Mouse (Mus musculus) forebrain, embryonic 15.5 days (tissue): ENCODE results near the gene Arpp19. TPM values are rescaled to one million over a fixed set of nuclear protein-coding genes. Genes with fewer than 3 reads are reported as not detected.

Experiments used
- ATAC-seq: fragments of 200-750 bp; cut with Nextera tagmentation; replicated peaks from 2 replicates; pipeline ENCODE4 v1.8.0; 2017; ENCODE audit warnings: mild to moderate bottlenecking, moderate TSS enrichment, moderate library complexity
- H3K27ac ChIP-seq: fragments of 300-500 bp; sonication (generic); replicated peaks from 2 replicates; pipeline ENCODE4 v1.5.1; 2015; ENCODE audit warnings: mild to moderate bottlenecking, inconsistent platforms
- H3K27me3 ChIP-seq: fragments of 300-500 bp; sonication (generic); 2 replicates; pipeline ENCODE4 v1.6.1; 2015; ENCODE audit warnings: inconsistent platforms
- H3K36me3 ChIP-seq: fragments of 300-500 bp; sonication (generic); 2 replicates; pipeline ENCODE4 v1.6.1; 2015; ENCODE audit warnings: mild to moderate bottlenecking, inconsistent platforms
- H3K4me1 ChIP-seq: fragments of 300-500 bp; sonication (generic); 2 replicates; pipeline ENCODE4 v1.6.1; 2015; ENCODE audit warnings: inconsistent platforms
- H3K4me2 ChIP-seq: fragments of 300-500 bp; sonication (generic); replicated peaks from 2 replicates; pipeline ENCODE4 v1.6.1; 2015; ENCODE audit warnings: mild to moderate bottlenecking, inconsistent platforms
- H3K4me3 ChIP-seq: fragments of 300-500 bp; sonication (generic); 2 replicates; pipeline ENCODE4 v1.5.1; 2015; ENCODE audit warnings: mild to moderate bottlenecking, inconsistent platforms
- H3K9ac ChIP-seq: fragments of 300-500 bp; sonication (generic); replicated peaks from 2 replicates; pipeline ENCODE4 v1.6.1; 2015; ENCODE audit warnings: mild to moderate bottlenecking, inconsistent platforms
- H3K9me3 ChIP-seq: fragments of 300-500 bp; sonication (generic); 2 replicates; pipeline ENCODE4 v1.6.1; 2016; ENCODE audit warnings: inconsistent platforms
- WGBS: fragments of 180-500 bp; shearing (Covaris S2); methylation state at CpG from one replicate; pipeline ENCODE4 v1.1.7; 2015; ENCODE audit warnings: mixed read lengths; 5-methylcytosine and 5-hydroxymethylcytosine counted together
- polyA plus RNA-seq: library from polyadenylated mRNA; unstranded; fragments of >200 nt; fragmentation: Nextera tagmentation; extraction: Ambion mirVana; gene quantifications from 2 replicates; pipeline ENCODE4 v1.2.1, GENCODE M21; 2015

Gene Arpp19
- polyA plus RNA-seq, 1 experiment from 2014 or later = 230 TPM

- no peak overlapping the region for H3K4me2 ChIP-seq
- H3K9me3 ChIP-seq = no peaks in the 10 kb centered on the region
- no peak overlapping the region for H3K9ac ChIP-seq
- H3K4me1 ChIP-seq = peaks cover 21% of the 10 kb centered on the region
- no peaks in the 10 kb centered on the region for H3K27me3 ChIP-seq
- no peak overlapping the region for H3K27ac ChIP-seq
- H3K36me3 ChIP-seq = peaks cover 4% of the 10 kb centered on the region; the same call in 1 of the 2 replicates
- WGBS = 88% methylated on average over 2 of the region's 2 CpGs
- ATAC-seq = no peak
- H3K4me3 ChIP-seq = no peak overlapping the region
These were observed 4.6 kb downstream of the Arpp19 start for GRCm38 (mm10) chr9:75041840-75042525.

- ATAC-seq = no peak
- H3K9me3 ChIP-seq = no peaks in the 10 kb centered on the region
- H3K27me3 ChIP-seq = no peaks in the 10 kb centered on the region
- no peak overlapping the region for H3K9ac ChIP-seq
- H3K4me2 ChIP-seq = no peak overlapping the region
- H3K27ac ChIP-seq = no peak overlapping the region
- peaks cover 4% of the 10 kb centered on the region; the same call in 1 of the 2 replicates for H3K36me3 ChIP-seq
- WGBS = 96% methylated on average over 2 of the region's 2 CpGs
- no peak overlapping the region for H3K4me3 ChIP-seq
- peaks cover 18% of the 10 kb centered on the region for H3K4me1 ChIP-seq
These were observed 5.8 kb downstream of the Arpp19 start for GRCm38 (mm10) chr9:75043191-75043590.

DNA sequence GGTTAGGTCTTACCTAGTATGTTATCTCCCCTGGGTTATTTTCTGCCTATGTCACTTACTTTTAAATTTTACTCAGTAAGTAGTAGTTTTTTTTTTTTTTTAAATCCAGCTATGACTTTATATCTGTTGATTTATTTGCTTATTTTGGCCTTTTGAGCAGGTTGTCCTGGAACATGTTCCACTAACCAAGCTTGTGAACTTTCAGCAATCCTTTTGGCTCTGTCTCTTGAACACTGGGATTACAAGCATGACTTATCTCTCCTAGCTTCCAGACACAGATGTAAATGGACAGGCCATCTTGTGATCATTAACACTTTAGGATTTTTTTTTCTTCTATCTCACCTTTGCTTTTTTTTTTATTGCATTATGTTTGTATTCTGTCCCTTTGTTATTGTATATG lies 9.7 kb downstream of the Arpp19 start:
- Histone ChIP-seq H3K4me3 (no peak overlapping the region), H3K4me1 (no peaks in the 10 kb centered on the region), H3K4me2 (no peak overlapping the region), H3K9me3 (no peaks in the 10 kb centered on the region), H3K27ac (no peak overlapping the region), H3K9ac (no peak overlapping the region), H3K27me3 (no peaks in the 10 kb centered on the region), H3K36me3 (peaks cover 4% of the 10 kb centered on the region; the same call in 1 of the 2 replicates)
- no peak for ATAC-seq

DNA sequence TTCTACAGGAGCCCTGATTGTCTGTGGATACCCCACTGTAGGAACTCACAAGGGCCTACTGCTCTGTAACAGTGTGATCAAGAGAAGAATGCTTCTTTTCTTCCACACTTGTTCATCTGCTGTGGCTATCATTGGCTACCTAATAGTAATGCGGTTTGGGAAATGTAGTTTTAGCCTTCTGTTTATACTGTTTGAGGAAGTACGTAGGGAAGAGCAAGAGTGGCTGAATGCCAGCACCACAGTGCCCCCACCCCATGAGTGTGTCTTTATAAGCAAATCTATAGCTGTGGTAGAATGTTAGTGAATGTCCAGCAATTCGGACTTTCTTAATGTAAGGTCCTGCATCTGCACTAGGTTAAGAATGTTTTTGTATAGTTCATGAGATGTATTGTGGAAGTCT lies 11.7 kb downstream of the Arpp19 start:
- H3K27ac ChIP-seq = no peak overlapping the region
- no peak overlapping the region for H3K4me3 ChIP-seq
- H3K4me1 ChIP-seq = no peaks in the 10 kb centered on the region
- no peaks in the 10 kb centered on the region for H3K27me3 ChIP-seq
- no peaks in the 10 kb centered on the region for H3K9me3 ChIP-seq
- H3K36me3 ChIP-seq = no peaks in the 10 kb centered on the region
- 83% methylated on average over 3 of the region's 3 CpGs for WGBS
- no peak overlapping the region for H3K9ac ChIP-seq
- ATAC-seq = no peak
- no peak overlapping the region for H3K4me2 ChIP-seq

DNA sequence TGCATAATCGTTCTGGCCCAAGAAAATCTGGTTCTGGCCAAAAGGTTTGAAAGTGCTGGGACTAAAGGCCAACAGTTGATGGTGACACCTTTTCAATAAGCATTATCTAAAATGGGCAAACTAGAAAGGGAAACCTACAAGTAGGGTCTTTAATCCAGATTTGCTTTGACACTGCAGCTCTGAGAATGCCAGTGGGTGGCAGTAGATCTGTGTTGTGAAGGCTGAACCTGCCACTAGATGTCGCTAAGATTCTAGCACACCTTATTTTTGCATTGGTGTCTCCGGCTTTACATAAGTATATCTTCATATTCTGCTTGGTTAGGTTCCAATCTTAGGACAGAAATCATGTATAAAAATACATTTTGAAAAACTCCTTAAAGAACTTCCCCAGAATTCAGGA lies 12.6 kb downstream of the Arpp19 start:
- no peak overlapping the region for H3K4me3 ChIP-seq
- H3K4me2 ChIP-seq = no peak overlapping the region
- peaks cover 4% of the 10 kb centered on the region; the same call in 1 of the 2 replicates for H3K36me3 ChIP-seq
- H3K9ac ChIP-seq = no peak overlapping the region
- WGBS = 30% methylated on average over 3 of the region's 3 CpGs
- peak; percentile 58 for ATAC-seq
- no peaks in the 10 kb centered on the region for H3K27me3 ChIP-seq
- no peaks in the 10 kb centered on the region for H3K9me3 ChIP-seq
- H3K4me1 ChIP-seq = no peaks in the 10 kb centered on the region
- no peak overlapping the region for H3K27ac ChIP-seq

DNA sequence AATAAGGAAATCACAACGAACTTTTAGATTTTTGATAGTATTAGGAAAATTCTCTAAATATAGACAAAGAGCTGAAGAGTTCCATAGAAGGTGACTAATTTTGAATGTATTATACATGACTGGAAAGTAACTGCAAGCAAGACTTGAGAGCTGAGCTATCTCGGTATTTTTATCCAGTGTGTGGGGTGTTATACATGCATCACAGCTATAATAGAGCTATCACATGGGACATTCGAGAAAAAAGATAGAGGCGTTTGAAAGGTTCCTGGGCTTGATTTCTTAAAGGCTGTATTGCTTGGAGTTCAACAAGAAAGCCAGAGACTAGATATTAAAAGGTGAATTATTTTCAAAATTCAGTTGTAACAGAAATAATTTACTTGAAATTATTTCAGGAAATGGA lies 14.4 kb downstream of the Arpp19 start:
- WGBS = 87% methylated on average over 4 of the region's 4 CpGs

DNA sequence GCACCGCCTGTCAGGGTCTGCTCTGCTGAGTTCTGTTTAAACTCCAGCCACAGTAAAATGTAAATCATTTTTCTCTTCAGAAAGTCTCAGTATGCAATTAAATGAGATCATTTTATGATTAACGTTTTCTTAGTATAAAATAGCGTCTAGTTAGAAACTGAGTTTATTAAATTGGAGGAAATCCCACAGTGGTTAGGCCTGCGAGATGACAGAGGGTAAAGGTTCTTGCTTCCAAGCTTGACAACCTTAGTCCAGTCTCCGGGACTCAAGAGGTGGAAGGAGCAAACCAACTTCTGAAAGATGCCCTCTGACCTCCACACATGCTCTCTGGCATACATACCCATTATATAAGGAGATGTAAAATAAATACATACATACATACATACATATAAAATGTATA lies 17.6 kb downstream of the Arpp19 start:
- Histone ChIP-seq H3K4me3 (no peak overlapping the region), H3K36me3 (peaks cover 24% of the 10 kb centered on the region), H3K4me1 (no peaks in the 10 kb centered on the region), H3K4me2 (no peak overlapping the region), H3K27me3 (no peaks in the 10 kb centered on the region), H3K9ac (no peak overlapping the region), H3K27ac (no peak overlapping the region), H3K9me3 (no peaks in the 10 kb centered on the region)
- no peak for ATAC-seq
- 94% methylated on average over 5 of the region's 5 CpGs for WGBS

More for the DNA sequence above, 14.4 kb downstream of the Arpp19 start:
- Histone ChIP-seq H3K36me3 (peaks cover 8% of the 10 kb centered on the region), H3K4me1 (no peaks in the 10 kb centered on the region), H3K9me3 (no peaks in the 10 kb centered on the region), H3K9ac (no peak overlapping the region), H3K27ac (no peak overlapping the region), H3K27me3 (no peaks in the 10 kb centered on the region), H3K4me3 (no peak overlapping the region), H3K4me2 (no peak overlapping the region)
- no peak for ATAC-seq

- H3K27ac ChIP-seq = no peak overlapping the region
- H3K4me2 ChIP-seq = no peak overlapping the region
- WGBS = 71% methylated on average over 9 of the region's 9 CpGs
- no peaks in the 10 kb centered on the region for H3K27me3 ChIP-seq
- no peak for ATAC-seq
- H3K36me3 ChIP-seq = no peaks in the 10 kb centered on the region
- H3K4me1 ChIP-seq = no peaks in the 10 kb centered on the region
- no peak overlapping the region for H3K9ac ChIP-seq
- H3K9me3 ChIP-seq = no peaks in the 10 kb centered on the region
- no peak overlapping the region for H3K4me3 ChIP-seq
These were observed 27.4 kb downstream of the Arpp19 start for GRCm38 (mm10) chr9:75064678-75065331.

GRCm38 (mm10) chr9:75070457-75071028 lies 33.1 kb downstream of the Arpp19 start, which contains the start of gene Myo5a:
TSS of gene Myo5a (plus strand) at chr9:75071015.
- peak within 1 kb of the TSS; percentile 75 for H3K4me2 ChIP-seq
- peak within 1 kb of the TSS; percentile 97 for H3K27ac ChIP-seq
- peaks cover 27% of the 10 kb centered on the region for H3K4me1 ChIP-seq
- H3K36me3 ChIP-seq = no peaks in the 10 kb centered on the region
- peak within 1 kb of the TSS; percentile 71 for H3K4me3 ChIP-seq
- no peaks in the 10 kb centered on the region for H3K9me3 ChIP-seq
- peak within 1 kb of the TSS; percentile 88 for H3K9ac ChIP-seq
- 18% methylated on average over 23 of the region's 23 CpGs for WGBS
- H3K27me3 ChIP-seq = no peaks in the 10 kb centered on the region
- ATAC-seq = no peak; the same call in 1 of the 2 replicates

DNA sequence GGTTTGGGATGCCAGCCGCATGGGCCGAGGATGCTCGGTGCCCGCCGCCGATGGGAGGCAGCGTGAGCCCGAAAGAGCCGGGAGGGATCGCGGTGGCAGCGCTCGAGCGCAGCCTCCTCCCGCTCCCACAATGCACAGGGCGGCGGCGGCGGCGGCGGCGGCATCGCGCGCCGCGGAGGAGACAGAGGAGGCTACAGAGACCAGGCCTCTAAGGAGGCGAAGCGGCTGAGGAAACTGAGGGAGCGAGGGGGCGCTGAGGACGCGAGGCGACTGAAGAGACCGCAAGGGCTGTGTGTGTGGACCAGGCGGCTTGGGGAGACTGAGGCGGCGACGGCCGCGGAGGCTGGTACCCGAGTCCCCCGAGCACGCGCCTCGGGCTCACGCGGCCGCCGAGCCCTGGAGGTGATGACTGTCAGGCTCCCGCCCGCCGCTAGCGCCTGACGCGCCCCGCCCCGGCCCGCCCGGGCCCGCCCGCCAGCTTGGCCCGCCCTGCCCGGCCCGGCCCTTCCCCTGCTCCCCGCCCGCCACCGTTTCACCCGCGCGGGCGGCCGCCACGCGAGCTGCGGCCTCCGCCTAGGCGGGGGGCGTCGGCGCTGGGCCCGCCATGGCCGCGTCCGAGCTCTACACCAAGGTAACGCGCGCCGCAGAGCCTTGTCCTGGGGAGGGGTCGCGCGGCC lies 33.8 kb downstream of the Arpp19 start:
- Histone ChIP-seq H3K9me3 (no peaks in the 10 kb centered on the region), H3K4me1 (peaks cover 27% of the 10 kb centered on the region), H3K36me3 (no peaks in the 10 kb centered on the region), H3K4me3 (peak overlapping the region; percentile 71), H3K4me2 (peak overlapping the region; percentile 75), H3K27ac (peak overlapping the region; percentile 97), H3K27me3 (no peaks in the 10 kb centered on the region), H3K9ac (peak overlapping the region; percentile 88)
- under 1% methylated on average over 69 of the region's 92 CpGs for whole genome bisulfite sequencing
- peak; percentile 96 for ATAC-seq

DNA sequence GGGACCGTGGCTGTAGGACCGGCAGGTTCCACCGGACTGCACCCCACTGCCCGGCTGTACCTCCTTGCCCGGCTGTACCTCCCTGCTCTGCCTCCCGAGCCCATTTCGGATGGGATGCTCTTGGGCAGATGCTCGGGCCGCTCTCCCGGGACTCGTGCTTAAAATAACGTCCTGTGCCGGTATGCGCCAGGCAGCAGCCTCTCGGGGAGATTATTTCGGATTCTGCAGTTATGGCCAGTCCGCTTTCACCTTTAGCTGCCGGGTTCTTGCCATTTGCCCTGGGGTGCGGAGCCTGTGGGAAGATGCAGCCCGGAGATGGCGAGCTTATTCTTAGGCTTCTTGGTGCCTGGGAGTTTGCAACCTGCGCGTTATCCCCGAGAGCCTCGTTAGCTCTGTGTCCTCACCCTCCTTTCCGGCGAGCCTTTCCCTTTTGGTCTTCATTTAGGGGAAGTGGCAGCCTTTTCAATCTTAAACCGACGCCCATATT lies 34.3 kb downstream of the Arpp19 start:
- peak overlapping the region; percentile 97 for H3K27ac ChIP-seq
- H3K27me3 ChIP-seq = no peaks in the 10 kb centered on the region
- H3K9me3 ChIP-seq = no peaks in the 10 kb centered on the region
- H3K36me3 ChIP-seq = no peaks in the 10 kb centered on the region
- H3K4me2 ChIP-seq = peak overlapping the region; percentile 75
- H3K4me3 ChIP-seq = peak overlapping the region; percentile 71
- WGBS = under 1% methylated on average over 29 of the region's 29 CpGs
- peaks cover 27% of the 10 kb centered on the region for H3K4me1 ChIP-seq
- ATAC-seq = peak; percentile 9; the same call in 1 of the 2 replicates
- peak overlapping the region; percentile 88 for H3K9ac ChIP-seq

DNA sequence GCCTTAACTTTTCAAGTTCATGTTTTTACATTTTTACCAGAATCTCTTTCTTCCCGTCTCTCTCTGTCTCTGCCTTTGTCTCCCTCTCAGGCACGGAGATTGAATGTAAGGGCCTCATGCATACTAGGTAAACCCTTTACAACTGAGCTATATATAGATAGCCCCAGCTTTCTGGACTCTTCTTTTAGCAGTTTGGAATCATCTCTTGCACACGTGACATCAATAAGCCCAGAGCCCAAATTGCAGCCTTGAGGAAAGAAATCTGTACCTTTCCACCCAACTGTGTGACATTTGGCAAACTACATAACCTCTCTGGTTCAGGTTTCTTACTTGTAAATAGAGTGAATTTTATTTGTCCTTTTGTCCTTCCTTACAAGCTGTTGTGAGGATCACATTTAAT lies 34.9 kb downstream of the Arpp19 start:
- Histone ChIP-seq H3K36me3 (no peaks in the 10 kb centered on the region), H3K27ac (peak overlapping the region; percentile 97), H3K4me3 (peak overlapping the region; percentile 71), H3K9ac (peak overlapping the region; percentile 88), H3K4me1 (peaks cover 29% of the 10 kb centered on the region), H3K9me3 (no peaks in the 10 kb centered on the region), H3K4me2 (peak overlapping the region; percentile 75), H3K27me3 (no peaks in the 10 kb centered on the region)
- 6% methylated on average over 3 of the region's 3 CpGs for WGBS
- ATAC-seq = no peak
